Mouse (Mus musculus) heart, adult 2 months (tissue): ENCODE results near the gene Oas1f. TPM values are rescaled to one million over a fixed set of nuclear protein-coding genes. Genes with fewer than 3 reads are reported as not detected.
A peak's percentile ranks its signal among the peaks of the same experiment; 100 is the strongest.

Experiments
- DNase-seq, 2 experiments: peaks; one replicate each; pipeline ENCODE4 v3.0.0; 2021
- H3K27ac ChIP-seq: fragments of 200-600 bp; 2 replicates; pipeline ENCODE4 v1.8.1; 2022
- H3K27me3 ChIP-seq: fragments of 200-500 bp; 2 replicates; pipeline ENCODE4 v1.6.1; 2012; ENCODE audit warnings: mild to moderate bottlenecking, low read length, inconsistent platforms, mixed read lengths; ENCODE audit not compliant: control insufficient read depth, insufficient read depth
- H3K36me3 ChIP-seq: fragments of 200-500 bp; 2 replicates; pipeline ENCODE4 v1.6.1; 2012; ENCODE audit warnings: low read length, inconsistent platforms; ENCODE audit not compliant: control insufficient read depth, insufficient read depth
- H3K4me1 ChIP-seq: fragments of 200-500 bp; 2 replicates; pipeline ENCODE4 v1.6.1; 2011; ENCODE audit warnings: low read length; ENCODE audit not compliant: control insufficient read depth, insufficient read depth
- H3K4me3 ChIP-seq: fragments of 200-600 bp; 2 replicates; pipeline ENCODE4 v1.8.1; 2022
- H3K79me2 ChIP-seq: fragments of 200-500 bp; replicated peaks from 2 replicates; pipeline ENCODE4 v1.6.1; 2012; ENCODE audit warnings: mild to moderate bottlenecking, inconsistent platforms, low read length, moderate library complexity, mixed read lengths; ENCODE audit not compliant: control insufficient read depth, insufficient read depth
- H3K9ac ChIP-seq: fragments of 200-500 bp; 2 replicates; pipeline ENCODE4 v1.6.1; 2012; ENCODE audit warnings: low read depth, mild to moderate bottlenecking, control low read depth, inconsistent platforms, low read length, mixed read lengths
- CTCF ChIP-seq: fragments of 200-600 bp; IDR thresholded peaks from 2 replicates; pipeline ENCODE4 v1.8.1; 2022; ENCODE audit warnings: antibody characterized with exemption, mild to moderate bottlenecking, moderate library complexity
- EP300 ChIP-seq: fragments of 200-500 bp; IDR thresholded peaks from 2 replicates; pipeline ENCODE4 v1.6.1; 2011; ENCODE audit warnings: low read depth, low read length, control low read depth; ENCODE audit not compliant: insufficient read depth
- POLR2A ChIP-seq: fragments of 200-500 bp; IDR thresholded peaks from 2 replicates; pipeline ENCODE4 v1.6.1; 2011; ENCODE audit warnings: mild to moderate bottlenecking, low read depth, low read length, control low read depth; ENCODE audit not compliant: insufficient read depth
- WGBS: fragments of 180-500 bp; shearing (Covaris S2); methylation state at CpG from one replicate; pipeline ENCODE4 v1.1.7; 2018; 5-methylcytosine and 5-hydroxymethylcytosine counted together
- intact Hi-C: fragments of 180-260 bp; cut with DNase I; formaldehyde crosslinking; loops from one replicate; pipeline ENCODE4 v1.15.1; 2025
- polyA plus RNA-seq: library from polyadenylated mRNA; depleted of rRNA; stranded (reverse); fragments of >200 nt; gene quantifications from 2 replicates; pipeline ENCODE4 v1.2.3, GENCODE M21; 2012
- total RNA-seq, 2 experiments: library from RNA; stranded (reverse); gene quantifications; 2 replicates each; pipeline ENCODE4 v1.2.3; 2021

The Oas1f gene
- total and polyA plus RNA-seq, 3 experiments = not detected

GRCm38 (mm10) chr5:120811951-120812819 is 35.0 kb upstream of the Oas1f start, which contains the start of gene Oas1c:
Gene Oas1c (minus strand): TSS chr5:120812514.
- intact Hi-C loops = no loop called here
- Histone ChIP-seq H3K4me1 (peaks cover 2% of the 10 kb centered on the region; the same call in 1 of the 2 replicates), H3K9ac (peak within 1 kb of the TSS; percentile 64), H3K79me2 (no peaks in the 10 kb centered on the region), H3K4me3 (peak within 1 kb of the TSS; percentile 77), H3K27me3 (no peaks in the 10 kb centered on the region), H3K27ac (peak within 1 kb of the TSS; percentile 72), H3K36me3 (no peaks in the 10 kb centered on the region)
- no peak for TF ChIP-seq CTCF
- TF ChIP-seq EP300 = no peak; the same call in 1 of the 2 replicates
- peak; percentile 94 for TF ChIP-seq POLR2A
- peak; percentile 87 to 90 for DNase-seq
- 6% methylated on average over 18 of the region's 18 CpGs for WGBS

DNA sequence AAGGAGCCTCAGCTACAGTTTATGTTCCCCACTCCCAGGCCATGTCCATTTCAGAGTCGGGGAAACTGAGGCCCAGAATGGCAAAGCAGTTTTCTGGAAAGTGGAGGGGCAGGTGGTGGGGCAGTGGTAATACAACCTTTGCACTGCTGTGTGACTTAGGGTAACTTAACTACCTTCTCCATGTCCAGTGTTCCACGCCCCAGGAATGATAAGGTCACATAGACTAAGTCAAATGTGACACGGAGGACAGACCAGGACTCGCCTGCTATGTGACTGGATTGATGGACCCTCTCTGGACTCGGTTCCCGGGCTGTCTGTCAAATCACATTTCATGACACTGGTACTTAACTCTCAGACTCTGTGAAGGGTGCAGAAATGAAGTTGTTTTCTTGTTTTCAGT is 34.1 kb upstream of the Oas1f start:
- H3K9ac ChIP-seq = peak overlapping the region; percentile 63
- 67% methylated on average over 6 of the region's 6 CpGs for WGBS

DNA sequence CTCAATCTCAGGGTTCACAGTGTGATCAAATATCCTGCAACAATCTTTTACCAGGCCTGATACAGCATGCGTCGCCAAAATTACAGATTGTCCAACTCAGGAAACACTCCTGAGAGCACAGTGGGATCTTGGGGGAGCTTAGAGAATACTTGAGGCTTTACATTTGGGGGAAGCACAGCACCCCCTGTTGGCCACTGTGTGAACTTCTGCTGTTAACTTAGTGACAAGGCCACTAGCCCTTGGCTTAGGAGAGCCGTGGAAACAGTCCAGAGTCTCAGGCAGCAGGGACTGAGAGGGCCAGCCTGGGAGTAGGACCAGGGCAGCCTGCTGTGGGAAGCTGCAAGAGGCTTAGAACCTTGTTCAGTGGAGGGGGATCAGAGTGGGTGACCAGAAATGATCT is 31.2 kb upstream of the Oas1f start:
- DNase-seq = peak in 1 of 2 experiments; percentile 45

More for the DNA sequence above, 34.1 kb upstream of the Oas1f start:
- Histone ChIP-seq H3K27me3 (no peaks in the 10 kb centered on the region), H3K4me1 (peaks cover 2% of the 10 kb centered on the region; the same call in 1 of the 2 replicates), H3K36me3 (no peaks in the 10 kb centered on the region), H3K79me2 (no peaks in the 10 kb centered on the region), H3K4me3 (peak overlapping the region; percentile 77), H3K27ac (peak overlapping the region; percentile 72)
- intact Hi-C loops = no loop called here
- TF ChIP-seq EP300 (no peak), POLR2A (no peak), CTCF (no peak)
- no peak for DNase-seq

DNA sequence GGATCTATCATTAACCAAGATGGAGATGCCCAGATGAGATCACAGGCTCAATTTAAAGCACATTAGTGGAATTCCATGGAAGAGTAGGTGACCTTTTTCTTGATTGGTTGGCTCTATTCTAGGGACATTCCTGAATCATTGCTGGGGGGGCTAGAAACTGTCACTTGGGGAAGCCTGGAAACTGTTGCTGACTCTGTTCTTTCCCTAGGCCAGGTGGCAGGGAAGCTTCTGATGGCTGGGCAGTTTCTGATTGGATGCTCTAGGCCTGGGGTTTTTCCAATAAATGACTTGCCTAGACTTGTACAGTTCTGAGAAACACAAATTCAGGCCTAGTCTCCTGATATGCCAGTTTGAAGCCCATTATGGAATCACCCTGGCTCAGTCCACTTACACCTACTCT is 28.2 kb upstream of the Oas1f start:
- Histone ChIP-seq H3K27ac (no peak overlapping the region), H3K27me3 (no peaks in the 10 kb centered on the region), H3K9ac (no peak overlapping the region), H3K79me2 (no peaks in the 10 kb centered on the region), H3K4me1 (no peaks in the 10 kb centered on the region), H3K36me3 (no peaks in the 10 kb centered on the region), H3K4me3 (no peak overlapping the region)
- intact Hi-C loops = no loop called here
- no peak for DNase-seq
- no peak for TF ChIP-seq POLR2A
- no peak for TF ChIP-seq EP300
- no peak for TF ChIP-seq CTCF

More for the DNA sequence above, 31.2 kb upstream of the Oas1f start:
- peaks cover 2% of the 10 kb centered on the region; the same call in 1 of the 2 replicates for H3K4me1 ChIP-seq
- H3K9ac ChIP-seq = no peak overlapping the region
- no peaks in the 10 kb centered on the region for H3K27me3 ChIP-seq
- H3K36me3 ChIP-seq = no peaks in the 10 kb centered on the region
- TF ChIP-seq POLR2A (no peak), CTCF (peak; percentile 72), EP300 (no peak)
- 60% methylated on average over 3 of the region's 3 CpGs for WGBS
- no peak overlapping the region for H3K4me3 ChIP-seq
- no peak overlapping the region for H3K27ac ChIP-seq
- intact Hi-C loops = loop anchor here (2.0 kb wide), 1 partner anchor 117 kb away; no protein-coding TSS in a partner anchor
- H3K79me2 ChIP-seq = no peaks in the 10 kb centered on the region

DNA sequence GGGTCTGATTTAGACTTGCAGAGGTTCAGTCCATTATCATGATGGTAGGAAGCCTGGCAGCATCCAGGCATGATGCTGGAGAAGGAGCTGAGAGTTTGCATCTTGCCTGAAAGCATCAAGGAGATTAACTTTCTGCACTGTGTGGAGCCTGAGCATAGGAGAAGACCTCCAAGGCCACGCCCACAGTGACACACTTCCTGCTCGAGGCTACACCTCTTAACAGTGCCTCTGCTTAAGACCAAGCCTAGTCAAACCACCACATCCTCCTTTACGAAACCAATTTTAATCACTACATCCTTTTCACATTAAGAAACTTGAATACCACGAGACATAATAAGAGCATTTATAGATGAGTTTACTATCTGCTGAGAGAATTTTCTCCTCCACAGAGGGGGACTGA is 16.1 kb upstream of the Oas1f start:
- no peak for TF ChIP-seq CTCF
- no peak for TF ChIP-seq EP300
- no peak for TF ChIP-seq POLR2A
- Histone ChIP-seq H3K4me3 (no peak overlapping the region), H3K36me3 (no peaks in the 10 kb centered on the region), H3K4me1 (no peaks in the 10 kb centered on the region), H3K79me2 (no peaks in the 10 kb centered on the region), H3K27ac (no peak overlapping the region), H3K27me3 (no peaks in the 10 kb centered on the region), H3K9ac (no peak overlapping the region)
- 66% methylated on average over 4 of the region's 4 CpGs for WGBS
- DNase-seq = no peak
- intact Hi-C loops = no loop called here
